Mouse (Mus musculus) liver, adult (tissue): Measurements from ENCODE around the gene Actr1b.

Experiments
- GATA4 ChIP-seq: IDR thresholded peaks from 2 replicates; pipeline ENCODE4 v1.6.1; 2014; ENCODE audit warnings: mild to moderate bottlenecking, low read length; ENCODE audit not compliant: insufficient replicate concordance

Actr1b gene

DNA sequence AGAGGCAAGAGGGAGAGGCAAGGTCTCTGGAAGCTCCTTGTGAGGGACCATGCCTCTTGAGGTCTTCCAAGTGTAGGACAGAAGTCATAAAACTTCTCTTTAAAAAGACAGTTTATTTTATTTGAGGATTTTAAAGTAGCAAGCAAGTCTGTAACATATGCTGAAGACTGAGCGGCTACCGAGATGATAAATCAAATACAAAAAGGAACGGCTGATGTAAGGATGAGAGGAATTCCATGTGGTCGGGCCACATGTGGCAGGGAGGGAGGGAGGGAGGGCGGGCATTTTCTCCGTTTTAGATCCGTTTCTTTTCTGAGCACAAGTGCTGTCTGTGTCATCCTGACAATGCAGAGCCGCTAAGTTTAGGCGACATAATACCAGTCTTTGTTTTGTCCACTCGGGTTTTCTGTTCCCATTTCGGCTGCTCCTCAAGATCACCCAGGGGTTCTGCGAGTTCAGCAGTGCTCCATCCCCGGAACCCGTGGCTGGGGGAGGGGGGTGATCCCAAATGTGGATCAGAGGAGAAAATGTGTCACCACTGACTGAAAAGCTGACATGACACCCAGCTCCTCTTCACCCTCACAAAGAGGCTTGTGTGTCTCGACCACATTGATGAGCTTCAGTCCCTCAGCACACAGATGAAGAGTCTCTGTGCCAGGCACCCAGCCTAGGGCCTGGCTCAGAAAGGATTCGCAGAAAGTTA lies 41.4 kb downstream of the Actr1b start:
- TF ChIP-seq GATA4, result no peak

DNA sequence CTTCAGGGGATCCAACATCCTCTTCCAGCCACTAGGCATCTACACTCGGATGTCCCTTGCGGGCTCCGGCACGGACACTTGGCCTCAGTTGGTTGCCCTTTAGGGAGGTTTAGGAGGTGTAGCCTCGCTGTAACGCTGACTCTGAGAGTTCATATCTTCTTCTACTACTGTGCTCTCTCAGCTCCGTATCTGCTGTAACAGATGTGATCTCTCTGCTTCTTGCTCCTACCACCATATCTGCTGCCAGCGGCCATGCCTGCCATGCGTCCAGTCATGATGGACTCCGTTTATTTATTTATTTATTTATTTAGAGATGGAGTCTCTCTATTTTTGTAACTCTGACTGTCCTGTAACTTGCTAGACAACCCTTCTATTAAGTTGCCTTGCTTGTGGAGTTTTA lies 43.0 kb downstream of the Actr1b start:
- no peak for TF ChIP-seq GATA4

DNA sequence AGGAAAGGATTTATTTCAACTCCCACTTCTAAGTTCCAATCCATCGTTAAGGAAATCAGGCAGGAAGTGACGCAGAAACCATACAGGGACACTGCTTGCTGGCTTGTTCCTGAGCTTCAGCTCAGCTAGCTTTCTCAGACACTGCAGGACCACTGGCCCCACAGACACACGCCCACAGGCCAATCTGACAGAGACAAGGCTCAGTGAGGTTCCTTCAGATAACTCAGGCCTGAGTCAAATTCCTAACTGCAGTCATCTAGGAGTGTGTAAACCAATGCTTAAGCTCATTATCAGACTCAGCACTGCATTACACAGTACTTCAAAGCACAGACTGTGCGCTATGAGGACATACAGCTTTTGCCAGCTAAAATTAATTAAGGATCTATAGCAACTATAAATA lies 44.0 kb downstream of the Actr1b start:
- no peak for TF ChIP-seq GATA4

GRCm38 (mm10) chr1:36665934-36666333 lies 48.3 kb downstream of the Actr1b start:
- TF ChIP-seq GATA4, result no peak

- TF ChIP-seq GATA4, result no peak
Observed at GRCm38 (mm10) chr1:36665165-36665723, 49.0 kb downstream of the Actr1b start.

GRCm38 (mm10) chr1:36664457-36664856 lies 49.8 kb downstream of the Actr1b start:
- TF ChIP-seq GATA4, result no peak

DNA sequence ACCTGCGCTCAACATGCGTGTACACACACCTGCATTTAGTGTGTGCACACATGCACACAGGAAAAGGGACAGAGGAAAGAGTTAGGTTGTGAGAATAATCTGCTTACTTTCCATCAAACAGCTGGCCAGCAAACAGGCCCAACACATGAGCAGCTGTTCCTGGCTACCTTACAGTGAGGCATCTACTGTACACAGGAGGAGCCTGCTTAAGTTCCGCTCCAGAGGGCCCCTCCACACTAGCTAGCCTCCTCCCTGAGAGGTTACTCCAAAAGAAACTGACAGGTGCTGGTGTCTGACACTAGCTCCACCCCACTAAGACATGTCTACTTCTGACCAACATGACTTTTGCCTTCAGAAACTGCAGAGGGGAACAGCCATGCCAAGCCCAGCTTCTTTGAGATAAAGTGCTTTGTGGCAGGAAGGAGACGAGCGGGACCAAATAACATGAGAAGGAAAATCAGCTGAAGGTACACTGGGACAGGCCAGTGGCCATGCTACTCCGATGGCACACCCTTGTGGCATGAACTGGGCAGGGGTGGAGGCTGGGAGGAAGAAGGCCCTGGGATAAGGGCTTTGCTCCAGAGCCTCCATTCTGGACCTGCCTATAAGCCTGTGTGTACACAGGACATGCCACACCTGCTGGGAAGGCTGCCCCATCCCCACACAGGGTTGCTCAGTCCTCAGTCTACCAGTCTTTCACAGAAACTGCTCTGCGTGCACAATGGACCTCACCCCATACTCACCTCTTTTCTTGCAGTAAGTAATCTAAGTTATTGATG lies 55.4 kb downstream of the Actr1b start:
- TF ChIP-seq GATA4, result no peak

DNA sequence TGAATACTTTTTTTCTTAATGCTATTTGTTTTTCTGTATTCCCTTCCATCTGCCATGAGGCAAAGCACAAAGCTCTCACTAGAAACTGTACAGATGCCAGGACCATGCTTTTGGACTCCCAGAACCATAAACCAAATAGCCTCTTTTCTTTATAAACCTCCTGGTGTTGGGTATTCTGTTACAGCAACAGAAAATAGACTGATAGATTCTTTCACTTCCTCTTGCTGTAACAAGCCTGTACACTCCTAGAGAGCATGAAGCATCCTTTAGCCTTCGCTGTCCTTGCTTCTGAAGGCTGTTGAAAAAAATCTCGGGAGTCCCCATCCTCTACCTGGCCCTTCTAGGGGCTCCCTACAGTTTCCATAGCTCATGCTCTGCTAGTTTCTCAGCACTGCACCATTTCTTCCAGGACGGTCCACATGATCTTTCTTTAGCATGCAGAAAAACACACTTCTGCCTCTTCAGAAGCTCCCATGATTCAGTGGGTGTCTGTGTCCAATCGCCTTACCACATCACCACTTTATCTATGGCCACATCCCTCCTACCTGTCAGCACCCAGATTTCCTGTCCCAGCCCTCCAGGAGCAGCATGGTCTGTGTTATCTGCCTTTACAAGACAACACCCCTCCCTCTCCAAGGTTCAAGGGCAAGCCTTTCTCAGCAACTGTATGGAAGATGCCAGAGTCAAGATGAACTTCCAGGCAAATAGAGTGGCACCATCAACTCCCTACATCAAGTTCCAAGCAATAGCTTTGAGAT lies 56.4 kb downstream of the Actr1b start:
- no peak for TF ChIP-seq GATA4

DNA sequence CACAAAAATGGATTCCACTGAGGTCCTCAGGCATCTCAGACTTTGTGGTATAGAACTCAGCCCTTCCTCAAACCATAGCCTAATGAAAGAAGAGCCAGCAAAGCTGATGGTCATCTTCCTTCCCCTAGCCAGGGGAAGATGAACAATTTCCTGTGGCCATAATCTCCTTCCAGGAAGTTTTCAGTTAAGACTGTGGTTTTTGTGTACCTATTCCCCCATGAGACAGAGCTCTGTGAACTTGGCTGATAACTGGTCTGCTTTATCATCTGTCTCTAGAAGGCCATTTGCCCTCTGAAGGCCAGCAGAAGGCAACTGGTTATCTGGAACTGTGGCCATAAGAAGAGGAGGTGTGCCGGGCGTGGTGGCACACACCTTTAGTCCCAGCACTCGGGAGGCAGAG lies 58.0 kb downstream of the Actr1b start:
- TF ChIP-seq GATA4, result no peak

DNA sequence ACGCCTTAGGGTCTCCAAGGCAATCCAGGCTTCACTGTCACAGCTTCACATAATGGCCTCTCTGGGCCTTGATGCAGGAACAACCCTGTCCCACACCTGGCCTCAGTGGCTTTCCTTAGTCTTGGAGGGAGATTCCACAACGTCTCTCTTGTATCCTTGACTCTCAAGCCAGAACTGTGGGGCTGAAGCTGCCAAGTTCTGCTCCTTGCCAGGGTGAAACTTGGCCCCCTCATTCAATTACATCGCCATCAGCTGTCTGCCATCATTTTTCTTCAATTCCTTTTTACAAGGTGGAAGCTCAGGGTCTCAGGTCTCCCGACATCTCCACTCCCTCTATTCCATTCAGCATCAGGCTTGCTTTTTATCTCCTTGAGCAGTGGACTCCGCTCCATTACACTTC lies 59.2 kb downstream of the Actr1b start:
- TF ChIP-seq GATA4, result no peak
